Comparison of ENCODE assay signal across 32 mouse cellular contexts in genomic region chr15:79850143-79850542, GRCm38 (mm10). TPM values are rescaled to one million over a fixed set of nuclear protein-coding genes. Genes with fewer than 3 reads are reported as not detected.
A peak's percentile ranks its signal among the peaks of the same experiment; 100 is the strongest.
DNase-seq lines count a peak whose midpoint lies in the region; ATAC-seq and TF ChIP-seq lines count a peak whose summit lies in the region.
"Had no signal": no experiment of that assay in that cellular context is flagged by ENCODE, and none has a peak within 500 bp of the region (broad histone marks: within the 10 kb centered on the region; RNA-seq: fewer than 3 reads in every experiment).

No protein-coding gene starts in this region.

- H3K27ac ChIP-seq in layer of hippocampus, adult 2 months: no peak overlapping the region
- no peak overlapping the region for H3K27ac ChIP-seq in lung, postnatal 0 days (ENCODE audit: low read length)
- H3K27ac ChIP-seq in bone marrow macrophage, adult 2 months (ENCODE audit: insufficient read depth, low read depth, low read length): no peak overlapping the region
- no peak overlapping the region for H3K27ac ChIP-seq in stomach, postnatal 0 days (replicated peaks)
- H3K27ac ChIP-seq: embryonic facial prominence, embryonic 12.5 days; embryonic facial prominence, embryonic 15.5 days; forebrain, embryonic 12.5 days; heart, adult 2 months; heart, embryonic 10.5 days; heart, embryonic 13.5 days; hindbrain, embryonic 14.5 days; hindbrain, postnatal 0 days had no signal

- H3K4me3 ChIP-seq in layer of hippocampus, adult 2 months: no peak overlapping the region
- H3K4me3 ChIP-seq in lung, postnatal 0 days (ENCODE audit: low read depth, low read length): no peak overlapping the region
- H3K4me3 ChIP-seq in bone marrow macrophage, adult 2 months (ENCODE audit: insufficient read depth, low read length): no peak overlapping the region
- no peak overlapping the region for H3K4me3 ChIP-seq in stomach, postnatal 0 days (ENCODE audit: low read depth, low read length)
- H3K4me3 ChIP-seq: embryonic facial prominence, embryonic 12.5 days; embryonic facial prominence, embryonic 15.5 days; erythroblast, embryonic 14.5 days; forebrain, embryonic 12.5 days; heart, adult 2 months; heart, embryonic 10.5 days; heart, embryonic 13.5 days had no signal

- no peak overlapping the region for H3K9ac ChIP-seq in lung, postnatal 0 days (replicated peaks; ENCODE audit: low read depth)
- H3K9ac ChIP-seq in stomach, postnatal 0 days (ENCODE audit: low read length): no peak overlapping the region
- H3K9ac ChIP-seq: embryonic facial prominence, embryonic 12.5 days; embryonic facial prominence, embryonic 15.5 days; forebrain, embryonic 12.5 days; heart, embryonic 13.5 days; hindbrain, embryonic 14.5 days had no signal

- peak; percentile 22 for TF ChIP-seq CTCF in layer of hippocampus, adult 2 months (conservative IDR thresholded peaks at IDR 0.05)
- TF ChIP-seq CTCF in lung, postnatal 0 days (IDR thresholded peaks at IDR 0.05): peak; percentile 7; the same call in 1 of the 2 replicates
- peak; percentile 59; the same call in 1 of the 2 replicates for TF ChIP-seq CTCF in bone marrow macrophage, adult 2 months (IDR thresholded peaks at IDR 0.05; ENCODE audit: low read depth, low read length)
- TF ChIP-seq CTCF in stomach, postnatal 0 days (IDR thresholded peaks at IDR 0.05; ENCODE audit: low read depth): peak; percentile 13; the same call in 1 of the 2 replicates

- no peaks in the 10 kb centered on the region for H3K4me1 ChIP-seq in lung, postnatal 0 days (ENCODE audit: insufficient read depth, low read depth, low read length)
- H3K4me1 ChIP-seq in bone marrow macrophage, adult 2 months (ENCODE audit: control insufficient read depth, insufficient read depth, low read length): no peaks in the 10 kb centered on the region
- H3K4me1 ChIP-seq in stomach, postnatal 0 days (replicated peaks; ENCODE audit: control insufficient read depth, insufficient read depth): no peaks in the 10 kb centered on the region

- TF ChIP-seq EP300 in lung, postnatal 0 days (IDR thresholded peaks at IDR 0.05): no peak
- no peak for TF ChIP-seq EP300 in stomach, postnatal 0 days (optimal IDR thresholded peaks at IDR 0.05)

- ATAC-seq in lung, postnatal 0 days: no peak
- ATAC-seq in stomach, postnatal 0 days (ENCODE audit: low FRiP score, low TSS enrichment): no peak
- ATAC-seq: forebrain, embryonic 16.5 days; hindbrain, postnatal 0 days had no signal

- H3K36me3 ChIP-seq in lung, postnatal 0 days (ENCODE audit: insufficient read depth, low read length): no peaks in the 10 kb centered on the region
- no peaks in the 10 kb centered on the region for H3K36me3 ChIP-seq in stomach, postnatal 0 days (ENCODE audit: control insufficient read depth, insufficient read depth, low read length)
- H3K36me3 ChIP-seq: embryonic facial prominence, embryonic 12.5 days; embryonic facial prominence, embryonic 15.5 days; forebrain, embryonic 12.5 days; heart, embryonic 10.5 days; heart, embryonic 13.5 days had no signal

- DNase-seq in layer of hippocampus, adult 2 months (ENCODE audit: low spot score in 2 of 2): no peak
- no peak for DNase-seq in layer of hippocampus, adult 11-12 months (ENCODE audit: low spot score)
- no peak for DNase-seq in lung, postnatal 0 days (ENCODE audit: low spot score)
- no peak for DNase-seq in lung, adult 18-20 months
- no peak for DNase-seq in stomach, postnatal 0 days (ENCODE audit: low spot score)
- DNase-seq in retina, postnatal 1 day: no peak
- no peak for DNase-seq in urinary bladder, postnatal 36 days (ENCODE audit: low spot score in 2 of 2)
- DNase-seq: adrenal gland, postnatal 10 days; adrenal gland, postnatal 36 days; B cell, adult 2 months; cerebellum, adult 11 months; cerebellum, adult 2 months; cerebellum, adult 9-11 months; cerebellum, postnatal 25 days; gastrocnemius, postnatal 10 days; gastrocnemius, postnatal 36 days; heart, adult 2 months; heart, postnatal 14 days; heart, postnatal 4 days had no signal

- H3K27me3 ChIP-seq in lung, postnatal 0 days (replicated peaks; ENCODE audit: insufficient read depth, low read length): no peaks in the 10 kb centered on the region
- no peaks in the 10 kb centered on the region for H3K27me3 ChIP-seq in stomach, postnatal 0 days (ENCODE audit: control insufficient read depth, insufficient read depth, low read length)
- H3K27me3 ChIP-seq: embryonic facial prominence, embryonic 12.5 days; embryonic facial prominence, embryonic 15.5 days; forebrain, embryonic 12.5 days; heart, embryonic 13.5 days had no signal

- WGBS in lung, postnatal 0 days: 95% methylated on average over 2 of the region's 2 CpGs
- WGBS in stomach, postnatal 0 days: 91% methylated on average over 2 of the region's 2 CpGs

- no peak overlapping the region for H3K4me2 ChIP-seq in lung, postnatal 0 days (replicated peaks; ENCODE audit: low read depth, low read length)
- H3K4me2 ChIP-seq in stomach, postnatal 0 days (replicated peaks; ENCODE audit: low read depth): no peak overlapping the region
- H3K4me2 ChIP-seq: embryonic facial prominence, embryonic 12.5 days; embryonic facial prominence, embryonic 15.5 days; forebrain, embryonic 12.5 days; heart, embryonic 13.5 days; hindbrain, embryonic 14.5 days had no signal

- no peaks in the 10 kb centered on the region for H3K9me3 ChIP-seq in lung, postnatal 0 days (ENCODE audit: low read length)
- no peaks in the 10 kb centered on the region for H3K9me3 ChIP-seq in stomach, postnatal 0 days (ENCODE audit: control insufficient read depth, low read length)
- H3K9me3 ChIP-seq: embryonic facial prominence, embryonic 12.5 days; embryonic facial prominence, embryonic 15.5 days; heart, embryonic 10.5 days had no signal

- no peak for TF ChIP-seq POLR2A in bone marrow macrophage, adult 2 months (IDR thresholded peaks at IDR 0.05; ENCODE audit: borderline replicate concordance, low read depth, low read length)

RNA-seq across cellular contexts. Expression of gene Cbx6, which starts 15.7 kb away (rescaled TPM):
- 100 to 1,000 TPM; 336 to 347 TPM for total RNA-seq in layer of hippocampus, adult 2 months (2021)
- polyA plus RNA-seq in lung, postnatal 0 days (2015; fragmentation: Nextera tagmentation; extraction: Ambion mirVana): 52.2 and 60.6 TPM in 2 replicates
- 7.4 and 7.9 TPM in 2 replicates for polyA plus RNA-seq in bone marrow macrophage, adult 2 months (2012; ENCODE audit: insufficient read depth, insufficient read length, missing spikeins)
- polyA plus RNA-seq in stomach, postnatal 0 days (2015; fragmentation: Nextera tagmentation; extraction: Ambion mirVana): 33.3 and 34.8 TPM in 2 replicates

RNA-seq across cellular contexts. Expression of gene Npcd, which starts 16.1 kb away (rescaled TPM):
- 10 to 100 TPM; 11.9 to 22.4 TPM for total RNA-seq in layer of hippocampus, adult 2 months (2021)
- 0.13 TPM in 1 of 2 replicates, not detected in the other for polyA plus RNA-seq in lung, postnatal 0 days (2015; fragmentation: Nextera tagmentation; extraction: Ambion mirVana)
- polyA plus RNA-seq in bone marrow macrophage, adult 2 months (2012; ENCODE audit: insufficient read depth, insufficient read length, missing spikeins): not detected in 2 replicates
- polyA plus RNA-seq in stomach, postnatal 0 days (2015; fragmentation: Nextera tagmentation; extraction: Ambion mirVana): 0.81 TPM in 1 of 2 replicates, not detected in the other
- total RNA-seq: common myeloid progenitor, adult 5-6 weeks; granulocyte monocyte progenitor cell, adult 5-6 weeks had no signal
- polyA plus RNA-seq: erythroblast, embryonic 14.5 days; forebrain, embryonic 16.5 days; heart, embryonic 10.5 days; heart, embryonic 13.5 days; heart, embryonic 16.5 days had no signal

RNA-seq across cellular contexts. Expression of gene Apobec3, which starts 41.3 kb away (rescaled TPM):
- total RNA-seq in layer of hippocampus, adult 2 months (2021): 1 to 10 TPM; 5.5 to 5.8 TPM
- polyA plus RNA-seq in lung, postnatal 0 days (2015; fragmentation: Nextera tagmentation; extraction: Ambion mirVana): 24.8 and 29.5 TPM in 2 replicates
- 179 and 198 TPM in 2 replicates for polyA plus RNA-seq in bone marrow macrophage, adult 2 months (2012; ENCODE audit: insufficient read depth, insufficient read length, missing spikeins)
- 18.2 and 18.5 TPM in 2 replicates for polyA plus RNA-seq in stomach, postnatal 0 days (2015; fragmentation: Nextera tagmentation; extraction: Ambion mirVana)

RNA-seq across cellular contexts. Expression of gene Nptxr, which starts 45.6 kb away (rescaled TPM):
- total RNA-seq in layer of hippocampus, adult 2 months (2021): 100 to 1,000 TPM; 756 to 804 TPM
- polyA plus RNA-seq in lung, postnatal 0 days (2015; fragmentation: Nextera tagmentation; extraction: Ambion mirVana): 1.0 and 1.2 TPM in 2 replicates
- 3.1 and 4.5 TPM in 2 replicates for polyA plus RNA-seq in bone marrow macrophage, adult 2 months (2012; ENCODE audit: insufficient read depth, insufficient read length, missing spikeins)
- 2.0 and 2.5 TPM in 2 replicates for polyA plus RNA-seq in stomach, postnatal 0 days (2015; fragmentation: Nextera tagmentation; extraction: Ambion mirVana)
- polyA plus RNA-seq: erythroblast, embryonic 14.5 days had no signal

Comparison
In these comparisons a context has a peak if more than half of its experiments do, and no peak if none do; other contexts are left out.
1. CTCF ChIP-seq: peak in every context shown above with its lines; median percentile 59 in bone marrow macrophage, adult 2 months; 22 in layer of hippocampus, adult 2 months; 13 in stomach, postnatal 0 days; 7 in lung, postnatal 0 days.